ENCODE assay signal across 21 mouse cellular contexts in genomic region chr4:138984744-138985143, GRCm38 (mm10). TPM values are rescaled to one million over a fixed set of nuclear protein-coding genes. Genes with fewer than 3 reads are reported as not detected.
DNase-seq lines count a peak whose midpoint lies in the region; ATAC-seq and TF ChIP-seq lines count a peak whose summit lies in the region.
"Had no signal": no experiment of that assay in that cellular context is flagged by ENCODE, and none has a peak within 500 bp of the region (broad histone marks: within the 10 kb centered on the region; RNA-seq: fewer than 3 reads in every experiment).

No protein-coding gene starts in this region.

- H3K36me3 ChIP-seq in kidney, postnatal 0 days (ENCODE audit: insufficient read depth, low read length): no peaks in the 10 kb centered on the region
- H3K36me3 ChIP-seq in midbrain, postnatal 0 days (ENCODE audit: insufficient read depth, low read length): no peaks in the 10 kb centered on the region
- H3K36me3 ChIP-seq in midbrain, embryonic 14.5 days (ENCODE audit: control insufficient read depth, insufficient read depth, low read length): no peaks in the 10 kb centered on the region
- H3K36me3 ChIP-seq in stomach, postnatal 0 days (ENCODE audit: control insufficient read depth, insufficient read depth, low read length): no peaks in the 10 kb centered on the region
- H3K36me3 ChIP-seq: embryonic facial prominence, embryonic 10.5 days; liver, embryonic 13.5 days had no signal

- H3K4me3 ChIP-seq in kidney, postnatal 0 days (replicated peaks; ENCODE audit: low read depth, low read length): no peak overlapping the region
- no peak overlapping the region for H3K4me3 ChIP-seq in midbrain, postnatal 0 days (ENCODE audit: low read depth, low read length)
- no peak overlapping the region for H3K4me3 ChIP-seq in midbrain, embryonic 14.5 days (replicated peaks; ENCODE audit: low read depth, low read length)
- no peak overlapping the region for H3K4me3 ChIP-seq in stomach, postnatal 0 days (ENCODE audit: low read depth, low read length)
- H3K4me3 ChIP-seq: embryonic facial prominence, embryonic 10.5 days; erythroblast, embryonic 14.5 days; liver, embryonic 13.5 days had no signal

- no peak for TF ChIP-seq EP300 in stomach, postnatal 0 days (optimal IDR thresholded peaks at IDR 0.05)

- H3K4me2 ChIP-seq in kidney, postnatal 0 days (ENCODE audit: low read length): no peak overlapping the region
- H3K4me2 ChIP-seq in midbrain, postnatal 0 days (ENCODE audit: low read depth, low read length, poor library complexity, severe bottlenecking): no peak overlapping the region
- H3K4me2 ChIP-seq in midbrain, embryonic 14.5 days (ENCODE audit: low read length): no peak overlapping the region
- H3K4me2 ChIP-seq in stomach, postnatal 0 days (replicated peaks; ENCODE audit: low read depth): no peak overlapping the region
- H3K4me2 ChIP-seq: liver, embryonic 13.5 days had no signal

- H3K9me3 ChIP-seq in kidney, postnatal 0 days (replicated peaks; ENCODE audit: low read length): no peaks in the 10 kb centered on the region
- H3K9me3 ChIP-seq in midbrain, postnatal 0 days (ENCODE audit: low read length): no peaks in the 10 kb centered on the region
- no peaks in the 10 kb centered on the region for H3K9me3 ChIP-seq in midbrain, embryonic 14.5 days (ENCODE audit: control insufficient read depth, low read length)
- no peaks in the 10 kb centered on the region for H3K9me3 ChIP-seq in stomach, postnatal 0 days (ENCODE audit: control insufficient read depth, low read length)
- H3K9me3 ChIP-seq: embryonic facial prominence, embryonic 10.5 days; liver, embryonic 13.5 days had no signal

- no peak overlapping the region for H3K9ac ChIP-seq in kidney, postnatal 0 days (ENCODE audit: low read depth, low read length)
- no peak overlapping the region for H3K9ac ChIP-seq in midbrain, postnatal 0 days (replicated peaks; ENCODE audit: low read length, poor library complexity, severe bottlenecking)
- H3K9ac ChIP-seq in midbrain, embryonic 14.5 days (replicated peaks; ENCODE audit: low read length): no peak overlapping the region
- no peak overlapping the region for H3K9ac ChIP-seq in stomach, postnatal 0 days (ENCODE audit: low read length)
- H3K9ac ChIP-seq: liver, embryonic 13.5 days had no signal

- no peaks in the 10 kb centered on the region for H3K4me1 ChIP-seq in kidney, postnatal 0 days (replicated peaks; ENCODE audit: insufficient read depth, low read length)
- H3K4me1 ChIP-seq in midbrain, postnatal 0 days (ENCODE audit: insufficient read depth, low read length): no peaks in the 10 kb centered on the region
- no peaks in the 10 kb centered on the region for H3K4me1 ChIP-seq in midbrain, embryonic 14.5 days (ENCODE audit: control insufficient read depth, insufficient read depth, low read length)
- no peaks in the 10 kb centered on the region for H3K4me1 ChIP-seq in stomach, postnatal 0 days (replicated peaks; ENCODE audit: control insufficient read depth, insufficient read depth)

- H3K27me3 ChIP-seq in kidney, postnatal 0 days (ENCODE audit: insufficient read depth, low read length): no peaks in the 10 kb centered on the region
- H3K27me3 ChIP-seq in midbrain, postnatal 0 days (ENCODE audit: insufficient read depth, low read length): no peaks in the 10 kb centered on the region
- H3K27me3 ChIP-seq in midbrain, embryonic 14.5 days (ENCODE audit: control insufficient read depth, insufficient read depth, low read length): no peaks in the 10 kb centered on the region
- H3K27me3 ChIP-seq in stomach, postnatal 0 days (ENCODE audit: control insufficient read depth, insufficient read depth, low read length): no peaks in the 10 kb centered on the region
- H3K27me3 ChIP-seq: CH12.LX; liver, embryonic 13.5 days had no signal

- WGBS in kidney, postnatal 0 days: 73% methylated on average over 7 of the region's 7 CpGs
- 74% methylated on average over 7 of the region's 7 CpGs for WGBS in midbrain, postnatal 0 days
- 76% methylated on average over 7 of the region's 7 CpGs for WGBS in midbrain, embryonic 14.5 days
- WGBS in stomach, postnatal 0 days: 78% methylated on average over 7 of the region's 7 CpGs

- H3K27ac ChIP-seq in kidney, postnatal 0 days: no peak overlapping the region
- no peak overlapping the region for H3K27ac ChIP-seq in midbrain, postnatal 0 days (ENCODE audit: low read depth, low read length)
- no peak overlapping the region for H3K27ac ChIP-seq in midbrain, embryonic 14.5 days (replicated peaks; ENCODE audit: low read depth, low read length)
- H3K27ac ChIP-seq in stomach, postnatal 0 days (replicated peaks): no peak overlapping the region
- H3K27ac ChIP-seq: embryonic facial prominence, embryonic 10.5 days; liver, embryonic 13.5 days had no signal

- no peak for DNase-seq in kidney, postnatal 0 days (ENCODE audit: low spot score)
- DNase-seq in kidney, adult 11 months: no peak
- no peak for DNase-seq in midbrain, postnatal 0 days (ENCODE audit: low spot score)
- no peak for DNase-seq in midbrain, embryonic 14.5 days
- DNase-seq in ZHBTc4 (ENCODE audit: low read depth, low spot score): peak; percentile 80
- DNase-seq in stomach, postnatal 0 days (ENCODE audit: low spot score): no peak
- no peak for DNase-seq in thymus, postnatal 4 days
- DNase-seq: adrenal gland, postnatal 14 days; cerebellum, postnatal 25 days; gastrocnemius, postnatal 10 days; liver, embryonic 13.5 days had no signal

- TF ChIP-seq CTCF in kidney, postnatal 0 days (IDR thresholded peaks at IDR 0.05; ENCODE audit: low read depth): peak; percentile 47; the same call in 1 of the 2 replicates
- TF ChIP-seq CTCF in midbrain, postnatal 0 days (IDR thresholded peaks at IDR 0.05): peak; percentile 54
- peak; percentile 54 for TF ChIP-seq CTCF in stomach, postnatal 0 days (IDR thresholded peaks at IDR 0.05; ENCODE audit: low read depth)

- ATAC-seq in kidney, postnatal 0 days (replicated peaks; ENCODE audit: low FRiP score, low read depth): no peak
- ATAC-seq in midbrain, postnatal 0 days (ENCODE audit: low FRiP score): no peak
- no peak for ATAC-seq in midbrain, embryonic 14.5 days (ENCODE audit: low FRiP score, low TSS enrichment)
- no peak for ATAC-seq in stomach, postnatal 0 days (ENCODE audit: low FRiP score, low TSS enrichment)
- ATAC-seq: forebrain, embryonic 16.5 days; hindbrain, embryonic 16.5 days; midbrain, embryonic 16.5 days had no signal

RNA-seq across cellular contexts. Expression of gene Tmco4, which starts 12.1 kb away (rescaled TPM):
- polyA plus RNA-seq in kidney, postnatal 0 days (2015; fragmentation: Nextera tagmentation; extraction: Ambion mirVana): 10.2 and 10.8 TPM in 2 replicates
- 1.9 and 2.9 TPM in 2 replicates for total RNA-seq in midbrain, postnatal 0 days (2014; rRNA removed)
- polyA plus RNA-seq in midbrain, postnatal 0 days (2015; fragmentation: Nextera tagmentation; extraction: Ambion mirVana): 1.1 and 1.3 TPM in 2 replicates
- polyA plus RNA-seq in midbrain, embryonic 14.5 days (2014; fragmentation: Nextera tagmentation; extraction: Ambion mirVana): 0.38 and 0.61 TPM in 2 replicates
- polyA plus RNA-seq in stomach, postnatal 0 days (2015; fragmentation: Nextera tagmentation; extraction: Ambion mirVana): 10.3 and 10.8 TPM in 2 replicates

RNA-seq across cellular contexts. Expression of gene Rnf186, which starts 17.8 kb away (rescaled TPM):
- polyA plus RNA-seq in kidney, postnatal 0 days (2015; fragmentation: Nextera tagmentation; extraction: Ambion mirVana): 15.9 and 17.7 TPM in 2 replicates
- not detected in 2 replicates for total RNA-seq in midbrain, postnatal 0 days (2014; rRNA removed)
- not detected in 2 replicates for polyA plus RNA-seq in midbrain, postnatal 0 days (2015; fragmentation: Nextera tagmentation; extraction: Ambion mirVana)
- not detected in 2 replicates for polyA plus RNA-seq in midbrain, embryonic 14.5 days (2014; fragmentation: Nextera tagmentation; extraction: Ambion mirVana)
- polyA plus RNA-seq in stomach, postnatal 0 days (2015; fragmentation: Nextera tagmentation; extraction: Ambion mirVana): 17.6 and 24.8 TPM in 2 replicates
- total RNA-seq: adrenal gland, postnatal 14 days; CH12.LX; gastrocnemius, postnatal 10 days; heart, postnatal 25 days; layer of hippocampus, adult 8-10 months; left cerebral cortex, postnatal 14 days had no signal
- polyA plus RNA-seq: embryonic facial prominence, embryonic 10.5 days; erythroblast, embryonic 14.5 days; forebrain, embryonic 16.5 days; hindbrain, embryonic 16.5 days; midbrain, embryonic 16.5 days; neural tube, embryonic 11.5 days had no signal

Comparison
In these comparisons a context has a peak if more than half of its experiments do, and no peak if none do; other contexts are left out.
1. RNA of gene Rnf186, which starts 17.8 kb away (polyA plus RNA-seq): 17.6 to 24.8 TPM in stomach, postnatal 0 days and 15.9 to 17.7 TPM in kidney, postnatal 0 days; not detected in midbrain, postnatal 0 days and not detected in midbrain, embryonic 14.5 days; every median in the first group is over 10 times any median in the second.
2. Peak in every context shown above with its lines, with median percentiles within 50 percentile points of each other: CTCF ChIP-seq.